Mouse (Mus musculus) G1E (cell line): Measurements from ENCODE around the gene Vps72.

Source experiments
- CTCF ChIP-seq: IDR thresholded peaks from 2 replicates; pipeline ENCODE4 v1.5.1; 2012; ENCODE audit warnings: low read depth, low read length, inconsistent platforms, mixed read lengths
- GATA1 ChIP-seq: IDR thresholded peaks from 2 replicates; pipeline ENCODE4 v1.6.1; 2012; ENCODE audit warnings: borderline replicate concordance, low read length, inconsistent platforms, mixed read lengths
- GATA2 ChIP-seq: IDR thresholded peaks from 2 replicates; pipeline ENCODE4 v1.6.1; 2012; ENCODE audit warnings: low read depth, low read length, inconsistent platforms, borderline replicate concordance
- TAL1 ChIP-seq: conservative IDR thresholded peaks from 2 replicates; pipeline ENCODE4 v1.6.1; 2012; ENCODE audit warnings: low read depth, low read length, inconsistent platforms, mixed read lengths

- TF ChIP-seq CTCF (no peak), GATA1 (no peak), TAL1 (no peak), GATA2 (no peak)
Measured at GRCm38 (mm10) chr3:95140289-95140595, 29.4 kb downstream of the Vps72 start.
